Mouse (Mus musculus): ENCODE measurements around the gene Fgfr2. TPM values are rescaled to one million over a fixed set of nuclear protein-coding genes. Genes with fewer than 3 reads are reported as not detected.

The Fgfr2 gene
- polyA plus RNA-seq, 1 experiment from 2014 or later, result 24.1 TPM

- peak overlapping the region; percentile 47 for H3K4me2 ChIP-seq (ENCODE audit: low read length)
- peaks cover 9% of the 10 kb centered on the region for H3K4me1 ChIP-seq (ENCODE audit: control insufficient read depth, insufficient read depth, low read depth, low read length)
- peak overlapping the region; percentile 27 for H3K4me3 ChIP-seq (ENCODE audit: low read length)
- WGBS, result under 1% methylated on average over 45 of the region's 45 CpGs
- no peak overlapping the region for H3K9ac ChIP-seq (ENCODE audit: low read depth, low read length)
- H3K27ac ChIP-seq (ENCODE audit: low read depth, low read length), result no peak overlapping the region
- no peaks in the 10 kb centered on the region; the same call in 1 of the 2 replicates for H3K9me3 ChIP-seq (ENCODE audit: control insufficient read depth, low read length)
- H3K27me3 ChIP-seq (replicated peaks; ENCODE audit: control insufficient read depth, insufficient read depth, low read length), result peaks cover 71% of the 10 kb centered on the region
- no peaks in the 10 kb centered on the region for H3K36me3 ChIP-seq (ENCODE audit: control insufficient read depth, insufficient read depth, low read length)
- 0 out of 2 replicates have a peak, but pooled peaks have one; percentile 17 for ATAC-seq
Measured at GRCm38 (mm10) chr7:131554341-131555180, 1568.6 kb downstream of the Fgfr2 start.

- no peak overlapping the region for H3K27ac ChIP-seq (ENCODE audit: low read depth, low read length)
- peak overlapping the region; percentile 47 for H3K4me2 ChIP-seq (ENCODE audit: low read length)
- peaks cover 9% of the 10 kb centered on the region for H3K4me1 ChIP-seq (ENCODE audit: control insufficient read depth, insufficient read depth, low read depth, low read length)
- ATAC-seq, result no peak
- under 1% methylated on average over 38 of the region's 39 CpGs for WGBS
- no peak overlapping the region for H3K9ac ChIP-seq (ENCODE audit: low read depth, low read length)
- H3K9me3 ChIP-seq (ENCODE audit: control insufficient read depth, low read length), result no peaks in the 10 kb centered on the region; the same call in 1 of the 2 replicates
- peak overlapping the region; percentile 27 for H3K4me3 ChIP-seq (ENCODE audit: low read length)
- peaks cover 71% of the 10 kb centered on the region for H3K27me3 ChIP-seq (replicated peaks; ENCODE audit: control insufficient read depth, insufficient read depth, low read length)
- no peaks in the 10 kb centered on the region for H3K36me3 ChIP-seq (ENCODE audit: control insufficient read depth, insufficient read depth, low read length)
Measured at GRCm38 (mm10) chr7:131553771-131554175, 1569.4 kb downstream of the Fgfr2 start.

GRCm38 (mm10) chr7:131552781-131553180 lies 1570.4 kb downstream of the Fgfr2 start:
- ATAC-seq, result no peak
- 1% methylated on average over 5 of the region's 5 CpGs for WGBS

GRCm38 (mm10) chr7:131551931-131552741 lies 1571.0 kb downstream of the Fgfr2 start:
- Histone ChIP-seq H3K9ac (ENCODE audit: low read depth, low read length) (no peak overlapping the region), H3K36me3 (ENCODE audit: control insufficient read depth, insufficient read depth, low read length) (no peaks in the 10 kb centered on the region), H3K4me1 (ENCODE audit: control insufficient read depth, insufficient read depth, low read depth, low read length) (peaks cover 9% of the 10 kb centered on the region), H3K27me3 (replicated peaks; ENCODE audit: control insufficient read depth, insufficient read depth, low read length) (peaks cover 71% of the 10 kb centered on the region), H3K27ac (ENCODE audit: low read depth, low read length) (no peak overlapping the region), H3K4me2 (ENCODE audit: low read length) (no peak overlapping the region), H3K9me3 (ENCODE audit: control insufficient read depth, low read length) (no peaks in the 10 kb centered on the region; the same call in 1 of the 2 replicates), H3K4me3 (ENCODE audit: low read length) (no peak overlapping the region)
- no peak for ATAC-seq
- under 1% methylated on average over 42 of the region's 42 CpGs for WGBS

More at GRCm38 (mm10) chr7:131552781-131553180, 1570.4 kb downstream of the Fgfr2 start:
- Histone ChIP-seq H3K27ac (ENCODE audit: low read depth, low read length) (no peak overlapping the region), H3K9me3 (ENCODE audit: control insufficient read depth, low read length) (no peaks in the 10 kb centered on the region; the same call in 1 of the 2 replicates), H3K4me1 (ENCODE audit: control insufficient read depth, insufficient read depth, low read depth, low read length) (peaks cover 9% of the 10 kb centered on the region), H3K9ac (ENCODE audit: low read depth, low read length) (no peak overlapping the region), H3K36me3 (ENCODE audit: control insufficient read depth, insufficient read depth, low read length) (no peaks in the 10 kb centered on the region), H3K4me3 (ENCODE audit: low read length) (no peak overlapping the region), H3K27me3 (replicated peaks; ENCODE audit: control insufficient read depth, insufficient read depth, low read length) (peaks cover 71% of the 10 kb centered on the region), H3K4me2 (ENCODE audit: low read length) (no peak overlapping the region)

GRCm38 (mm10) chr7:131551471-131551870 lies 1571.7 kb downstream of the Fgfr2 start:
- H3K9me3 ChIP-seq (ENCODE audit: control insufficient read depth, low read length), result no peaks in the 10 kb centered on the region; the same call in 1 of the 2 replicates
- no peak overlapping the region for H3K4me3 ChIP-seq (ENCODE audit: low read length)
- H3K36me3 ChIP-seq (ENCODE audit: control insufficient read depth, insufficient read depth, low read length), result no peaks in the 10 kb centered on the region
- H3K27ac ChIP-seq (ENCODE audit: low read depth, low read length), result no peak overlapping the region
- no peak for ATAC-seq
- no peak overlapping the region for H3K9ac ChIP-seq (ENCODE audit: low read depth, low read length)
- peaks cover 9% of the 10 kb centered on the region for H3K4me1 ChIP-seq (ENCODE audit: control insufficient read depth, insufficient read depth, low read depth, low read length)
- H3K27me3 ChIP-seq (replicated peaks; ENCODE audit: control insufficient read depth, insufficient read depth, low read length), result peaks cover 75% of the 10 kb centered on the region
- no peak overlapping the region for H3K4me2 ChIP-seq (ENCODE audit: low read length)
- whole genome bisulfite sequencing, result 3% methylated on average over 4 of the region's 4 CpGs

GRCm38 (mm10) chr7:131548473-131548872 lies 1574.7 kb downstream of the Fgfr2 start, which contains the start of gene Hmx2:
Gene Hmx2 (plus strand): TSS chr7:131548773.
- WGBS, result 1% methylated on average over 3 of the region's 3 CpGs
- H3K27me3 ChIP-seq (replicated peaks; ENCODE audit: control insufficient read depth, insufficient read depth, low read length), result peaks cover 76% of the 10 kb centered on the region
- no peak within 1 kb of the TSS for H3K4me3 ChIP-seq (ENCODE audit: low read length)
- no peak within 1 kb of the TSS for H3K4me2 ChIP-seq (ENCODE audit: low read length)
- no peak for ATAC-seq
- no peaks in the 10 kb centered on the region for H3K36me3 ChIP-seq (ENCODE audit: control insufficient read depth, insufficient read depth, low read length)
- H3K4me1 ChIP-seq (ENCODE audit: control insufficient read depth, insufficient read depth, low read depth, low read length), result peaks cover 2% of the 10 kb centered on the region; the same call in 1 of the 2 replicates
- H3K9me3 ChIP-seq (ENCODE audit: control insufficient read depth, low read length), result no peaks in the 10 kb centered on the region; the same call in 1 of the 2 replicates
- H3K27ac ChIP-seq (ENCODE audit: low read depth, low read length), result no peak within 1 kb of the TSS
- H3K9ac ChIP-seq (ENCODE audit: low read depth, low read length), result no peak within 1 kb of the TSS

GRCm38 (mm10) chr7:131547481-131547880 lies 1575.7 kb downstream of the Fgfr2 start:
- WGBS, result 2% methylated on average over 5 of the region's 5 CpGs
- Histone ChIP-seq H3K9me3 (ENCODE audit: control insufficient read depth, low read length) (no peaks in the 10 kb centered on the region), H3K4me1 (ENCODE audit: control insufficient read depth, insufficient read depth, low read depth, low read length) (peaks cover 9% of the 10 kb centered on the region), H3K4me2 (ENCODE audit: low read length) (no peak overlapping the region), H3K27me3 (replicated peaks; ENCODE audit: control insufficient read depth, insufficient read depth, low read length) (peaks cover 73% of the 10 kb centered on the region), H3K4me3 (ENCODE audit: low read length) (no peak overlapping the region), H3K27ac (ENCODE audit: low read depth, low read length) (no peak overlapping the region), H3K36me3 (ENCODE audit: control insufficient read depth, insufficient read depth, low read length) (no peaks in the 10 kb centered on the region), H3K9ac (ENCODE audit: low read depth, low read length) (no peak overlapping the region)
- ATAC-seq, result no peak

- ATAC-seq, result no peak
- Histone ChIP-seq H3K9me3 (ENCODE audit: control insufficient read depth, low read length) (no peaks in the 10 kb centered on the region), H3K36me3 (ENCODE audit: control insufficient read depth, insufficient read depth, low read length) (no peaks in the 10 kb centered on the region), H3K27me3 (replicated peaks; ENCODE audit: control insufficient read depth, insufficient read depth, low read length) (peaks cover 67% of the 10 kb centered on the region), H3K4me3 (ENCODE audit: low read length) (no peak overlapping the region), H3K9ac (ENCODE audit: low read depth, low read length) (no peak overlapping the region), H3K27ac (ENCODE audit: low read depth, low read length) (no peak overlapping the region), H3K4me2 (ENCODE audit: low read length) (no peak overlapping the region), H3K4me1 (ENCODE audit: control insufficient read depth, insufficient read depth, low read depth, low read length) (peaks cover 15% of the 10 kb centered on the region)
- 1% methylated on average over 2 of the region's 2 CpGs for WGBS
Measured at GRCm38 (mm10) chr7:131546423-131546822, 1576.7 kb downstream of the Fgfr2 start.
